Mouse (Mus musculus) forebrain, embryonic 10.5 days (tissue): ENCODE data around the gene Gstp2. TPM values are rescaled to one million over a fixed set of nuclear protein-coding genes. Genes with fewer than 3 reads are reported as not detected.

Experiments
- DNase-seq: peaks from one replicate; pipeline ENCODE4 v3.0.0-alpha.2; 2017; ENCODE audit warnings: low spot score; ENCODE audit errors: extremely low spot score
- H3K27ac ChIP-seq: fragments of 300-500 bp; sonication (generic); 2 replicates; pipeline ENCODE4 v1.5.1; 2016; ENCODE audit warnings: mild to moderate bottlenecking
- H3K27me3 ChIP-seq: fragments of 300-500 bp; sonication (generic); 2 replicates; pipeline ENCODE4 v1.6.1; 2016; ENCODE audit warnings: mild to moderate bottlenecking; ENCODE audit not compliant: poor library complexity, severe bottlenecking
- H3K36me3 ChIP-seq: fragments of 300-500 bp; sonication (generic); replicated peaks from 2 replicates; pipeline ENCODE4 v1.6.1; 2016; ENCODE audit warnings: mild to moderate bottlenecking, moderate library complexity
- H3K4me1 ChIP-seq: fragments of 300-500 bp; sonication (generic); 2 replicates; pipeline ENCODE4 v1.6.1; 2016
- H3K4me3 ChIP-seq: fragments of 300-500 bp; sonication (generic); 2 replicates; pipeline ENCODE4 v1.5.1; 2016; ENCODE audit warnings: mild to moderate bottlenecking, moderate library complexity
- H3K9me3 ChIP-seq: fragments of 300-500 bp; sonication (generic); 2 replicates; pipeline ENCODE4 v1.6.1; 2016; ENCODE audit warnings: mild to moderate bottlenecking, moderate library complexity
- WGBS: fragments of 180-500 bp; shearing (Covaris S2); methylation state at CpG from one replicate; pipeline ENCODE4 v1.1.7; 2016; 5-methylcytosine and 5-hydroxymethylcytosine counted together
- polyA plus RNA-seq: library from polyadenylated mRNA; unstranded; fragments of >200 nt; fragmentation: Nextera tagmentation; extraction: Ambion mirVana; gene quantifications from 2 replicates; pipeline ENCODE4 v1.2.1, GENCODE M21; 2016

The Gstp2 gene
- polyA plus RNA-seq, 1 experiment from 2014 or later: 0.27 TPM

- Histone ChIP-seq H3K36me3 (peaks cover 32% of the 10 kb centered on the region), H3K27ac (peak within 1 kb of the TSS; percentile 83), H3K27me3 (no peaks in the 10 kb centered on the region), H3K4me3 (peak within 1 kb of the TSS; percentile 93), H3K4me1 (peaks cover 31% of the 10 kb centered on the region), H3K9me3 (no peaks in the 10 kb centered on the region)
- peak; percentile 98 for DNase-seq
- under 1% methylated on average over 45 of the region's 45 CpGs for WGBS
These were observed 33.3 kb downstream of the Gstp2 start, which contains the start of gene Ndufv1 for GRCm38 (mm10) chr19:4012432-4013022. Ndufv1 (minus strand) TSS chr19:4012806.

- 94% methylated on average over 5 of the region's 5 CpGs for WGBS
- Histone ChIP-seq H3K4me3 (peak overlapping the region; percentile 93; the same call in 1 of the 2 replicates), H3K27me3 (no peaks in the 10 kb centered on the region), H3K4me1 (peaks cover 31% of the 10 kb centered on the region), H3K36me3 (peaks cover 46% of the 10 kb centered on the region), H3K9me3 (no peaks in the 10 kb centered on the region), H3K27ac (no peak overlapping the region)
- DNase-seq: no peak
These were observed 34.7 kb downstream of the Gstp2 start for GRCm38 (mm10) chr19:4011086-4011485.

GRCm38 (mm10) chr19:4005971-4006370 is 39.9 kb downstream of the Gstp2 start:
- no peak overlapping the region for H3K4me3 ChIP-seq
- no peak overlapping the region for H3K27ac ChIP-seq
- no peak for DNase-seq
- H3K9me3 ChIP-seq: no peaks in the 10 kb centered on the region
- 94% methylated on average over 8 of the region's 8 CpGs for WGBS
- peaks cover 10% of the 10 kb centered on the region for H3K4me1 ChIP-seq
- H3K36me3 ChIP-seq: peaks cover 61% of the 10 kb centered on the region
- H3K27me3 ChIP-seq: no peaks in the 10 kb centered on the region

- DNase-seq: no peak
- H3K9me3 ChIP-seq: no peaks in the 10 kb centered on the region
- H3K4me3 ChIP-seq: no peak overlapping the region
- H3K27me3 ChIP-seq: no peaks in the 10 kb centered on the region
- WGBS: 93% methylated on average over 9 of the region's 9 CpGs
- H3K36me3 ChIP-seq: peaks cover 55% of the 10 kb centered on the region
- peaks cover 15% of the 10 kb centered on the region for H3K4me1 ChIP-seq
- H3K27ac ChIP-seq: no peak overlapping the region
These were observed 40.7 kb downstream of the Gstp2 start for GRCm38 (mm10) chr19:4005091-4005490.

GRCm38 (mm10) chr19:4004331-4004730 is 41.5 kb downstream of the Gstp2 start:
- no peaks in the 10 kb centered on the region for H3K27me3 ChIP-seq
- no peak for DNase-seq
- peaks cover 48% of the 10 kb centered on the region for H3K36me3 ChIP-seq
- H3K27ac ChIP-seq: no peak overlapping the region
- no peak overlapping the region for H3K4me3 ChIP-seq
- peaks cover 22% of the 10 kb centered on the region for H3K4me1 ChIP-seq
- H3K9me3 ChIP-seq: no peaks in the 10 kb centered on the region
- 91% methylated on average over 15 of the region's 15 CpGs for WGBS

- no peaks in the 10 kb centered on the region for H3K9me3 ChIP-seq
- 84% methylated on average over 12 of the region's 12 CpGs for WGBS
- H3K4me3 ChIP-seq: no peak overlapping the region
- peaks cover 24% of the 10 kb centered on the region for H3K4me1 ChIP-seq
- no peak overlapping the region for H3K27ac ChIP-seq
- peaks cover 41% of the 10 kb centered on the region for H3K36me3 ChIP-seq
- no peak for DNase-seq
- 0 out of 2 replicates have a peak, but pooled peaks cover 3% of the 10 kb centered on the region for H3K27me3 ChIP-seq
These were observed 42.2 kb downstream of the Gstp2 start for GRCm38 (mm10) chr19:4003641-4004040.

- H3K36me3 ChIP-seq: peaks cover 36% of the 10 kb centered on the region
- no peaks in the 10 kb centered on the region for H3K9me3 ChIP-seq
- no peak within 1 kb of the TSS for H3K27ac ChIP-seq
- no peak within 1 kb of the TSS for H3K4me3 ChIP-seq
- no peak for DNase-seq
- 0 out of 2 replicates have a peak, but pooled peaks cover 3% of the 10 kb centered on the region for H3K27me3 ChIP-seq
- H3K4me1 ChIP-seq: peaks cover 27% of the 10 kb centered on the region
- 70% methylated on average over 1 of the region's 1 CpGs for WGBS
These were observed 42.7 kb downstream of the Gstp2 start, which contains the start of gene Doc2g for GRCm38 (mm10) chr19:4003112-4003511. Doc2g (plus strand) TSS chr19:4003313.

- 0 out of 2 replicates have a peak, but pooled peaks cover 3% of the 10 kb centered on the region for H3K27me3 ChIP-seq
- whole genome bisulfite sequencing: 96% methylated on average over 5 of the region's 5 CpGs
- peaks cover 30% of the 10 kb centered on the region for H3K4me1 ChIP-seq
- H3K27ac ChIP-seq: no peak overlapping the region
- peaks cover 22% of the 10 kb centered on the region for H3K36me3 ChIP-seq
- DNase-seq: no peak
- H3K9me3 ChIP-seq: no peaks in the 10 kb centered on the region
- peak overlapping the region; percentile 81; the same call in 1 of the 2 replicates for H3K4me3 ChIP-seq
These were observed 44.1 kb downstream of the Gstp2 start for GRCm38 (mm10) chr19:4001752-4002151.

GRCm38 (mm10) chr19:4000949-4001525 is 44.8 kb downstream of the Gstp2 start:
- DNase-seq: peak; percentile 29
- WGBS: 20% methylated on average over 17 of the region's 17 CpGs

GRCm38 (mm10) chr19:4000119-4000900 is 45.5 kb downstream of the Gstp2 start, which contains the start of the genes Nudt8 and Gm49405:
Nudt8 (plus strand) TSS chr19:4000580.
Gm49405 (plus strand) TSS chr19:4000626.
- Histone ChIP-seq H3K9me3 (no peaks in the 10 kb centered on the region), H3K36me3 (peaks cover 9% of the 10 kb centered on the region), H3K4me3 (peak within 1 kb of the TSS; percentile 81), H3K27me3 (0 out of 2 replicates have a peak, but pooled peaks cover 3% of the 10 kb centered on the region), H3K27ac (peak within 1 kb of the TSS; percentile 95), H3K4me1 (peaks cover 30% of the 10 kb centered on the region)
- under 1% methylated on average over 64 of the region's 64 CpGs for WGBS
- peak; percentile 97 for DNase-seq

More at GRCm38 (mm10) chr19:4000949-4001525, 44.8 kb downstream of the Gstp2 start:
- Histone ChIP-seq H3K27ac (peak overlapping the region; percentile 95), H3K4me1 (peaks cover 30% of the 10 kb centered on the region), H3K4me3 (peak overlapping the region; percentile 81), H3K36me3 (peaks cover 15% of the 10 kb centered on the region), H3K27me3 (0 out of 2 replicates have a peak, but pooled peaks cover 3% of the 10 kb centered on the region), H3K9me3 (no peaks in the 10 kb centered on the region)

GRCm38 (mm10) chr19:3999121-3999730 is 46.6 kb downstream of the Gstp2 start:
- Histone ChIP-seq H3K27ac (0 out of 2 replicates have a peak overlapping the region, but pooled peaks have one; percentile 95), H3K4me3 (peak overlapping the region; percentile 81), H3K4me1 (peaks cover 30% of the 10 kb centered on the region), H3K9me3 (no peaks in the 10 kb centered on the region), H3K27me3 (0 out of 2 replicates have a peak, but pooled peaks cover 3% of the 10 kb centered on the region), H3K36me3 (0 out of 2 replicates have a peak, but pooled peaks cover 2% of the 10 kb centered on the region)
- 89% methylated on average over 9 of the region's 9 CpGs for WGBS
- no peak for DNase-seq

GRCm38 (mm10) chr19:3998335-3998734 is 47.5 kb downstream of the Gstp2 start:
- H3K36me3 ChIP-seq: no peaks in the 10 kb centered on the region
- H3K4me3 ChIP-seq: no peak overlapping the region
- H3K27me3 ChIP-seq: 0 out of 2 replicates have a peak, but pooled peaks cover 3% of the 10 kb centered on the region
- no peaks in the 10 kb centered on the region for H3K9me3 ChIP-seq
- 78% methylated on average over 8 of the region's 8 CpGs for WGBS
- H3K27ac ChIP-seq: 0 out of 2 replicates have a peak overlapping the region, but pooled peaks have one; percentile 30
- no peak for DNase-seq
- peaks cover 30% of the 10 kb centered on the region for H3K4me1 ChIP-seq
